Mouse (Mus musculus) gonadal fat pad, adult 2 months (tissue): Measurements from ENCODE around the gene Nmnat3. TPM values are rescaled to one million over a fixed set of nuclear protein-coding genes. Genes with fewer than 3 reads are reported as not detected.
A peak's percentile ranks its signal among the peaks of the same experiment; 100 is the strongest.

Experiments used
- DNase-seq: peaks from one replicate; pipeline ENCODE4 v3.0.0-alpha.2; 2012; ENCODE audit warnings: low read depth
- polyA plus RNA-seq: library from polyadenylated mRNA; depleted of rRNA; stranded (reverse); fragments of >200 nt; gene quantifications from 2 replicates; pipeline ENCODE4 v1.2.3, GENCODE M21; 2012

Nmnat3 gene
- polyA plus RNA-seq, 1 experiment = 18.8 TPM

DNA sequence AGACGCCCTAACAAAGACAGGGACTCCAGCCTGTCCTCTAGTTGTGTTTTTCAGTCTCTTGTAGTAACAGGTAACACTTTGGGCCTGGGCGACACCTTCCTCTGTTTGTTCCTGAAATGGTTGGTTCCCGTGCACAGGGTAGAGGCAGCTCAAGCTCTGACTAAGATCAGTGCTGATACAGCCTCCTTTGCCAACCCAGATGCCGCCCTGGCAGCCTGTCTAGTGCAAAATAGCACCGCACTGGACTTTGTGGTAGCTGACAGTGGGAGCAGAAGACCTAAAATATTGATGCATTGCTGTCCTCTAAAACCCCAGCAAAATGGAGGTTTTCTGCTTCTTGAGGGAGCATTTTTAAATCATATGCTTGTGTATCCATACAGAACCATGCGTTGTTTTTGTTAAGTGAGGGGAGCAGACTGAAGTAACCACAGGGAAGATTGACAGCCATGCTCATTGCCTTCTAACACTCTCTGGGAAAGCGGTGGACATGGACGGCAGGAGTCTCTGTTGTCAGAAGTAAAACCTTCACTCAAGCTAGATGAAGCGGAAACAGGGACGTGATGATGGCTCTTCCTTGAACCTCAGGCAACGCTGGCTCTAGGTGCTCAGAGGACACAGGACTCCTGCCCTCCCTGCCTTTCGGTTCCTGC, 24.2 kb downstream of the Nmnat3 start:
- no peak for DNase-seq

DNA sequence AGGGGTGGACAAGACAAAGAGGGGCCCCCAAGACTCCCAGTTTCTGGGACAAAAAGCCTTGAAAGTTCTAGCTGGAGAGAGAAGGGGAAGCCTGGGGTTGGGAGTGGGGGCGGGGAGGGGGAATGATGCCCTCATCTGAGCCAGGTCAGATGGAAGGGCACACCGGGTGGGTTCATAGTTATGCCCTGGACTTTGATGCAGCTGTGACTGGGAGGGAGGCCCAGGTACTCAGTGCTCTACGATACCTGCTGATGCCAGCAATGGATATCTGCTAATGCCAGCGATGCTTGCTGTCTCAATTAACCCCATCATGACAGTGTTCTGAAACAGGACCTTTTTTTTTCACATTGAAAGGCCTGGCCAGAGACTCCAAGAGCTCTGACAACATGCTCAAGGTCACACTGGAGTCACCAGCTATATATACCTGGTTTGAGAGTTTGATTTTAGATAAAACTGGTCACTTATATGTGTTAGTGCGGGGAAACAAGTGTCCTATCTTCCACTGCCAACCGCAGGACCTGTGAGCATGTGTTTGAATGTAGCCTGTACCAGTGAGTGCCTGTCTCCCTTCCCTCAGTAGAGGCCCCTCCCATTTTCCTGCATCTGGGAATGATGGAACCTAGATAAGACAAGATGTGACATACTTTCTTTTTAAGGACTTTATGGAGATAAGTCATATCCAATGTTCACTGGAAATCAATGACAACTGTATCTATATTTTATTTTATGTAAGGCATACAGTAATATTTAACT, 25.6 kb downstream of the Nmnat3 start:
- DNase-seq = no peak

DNA sequence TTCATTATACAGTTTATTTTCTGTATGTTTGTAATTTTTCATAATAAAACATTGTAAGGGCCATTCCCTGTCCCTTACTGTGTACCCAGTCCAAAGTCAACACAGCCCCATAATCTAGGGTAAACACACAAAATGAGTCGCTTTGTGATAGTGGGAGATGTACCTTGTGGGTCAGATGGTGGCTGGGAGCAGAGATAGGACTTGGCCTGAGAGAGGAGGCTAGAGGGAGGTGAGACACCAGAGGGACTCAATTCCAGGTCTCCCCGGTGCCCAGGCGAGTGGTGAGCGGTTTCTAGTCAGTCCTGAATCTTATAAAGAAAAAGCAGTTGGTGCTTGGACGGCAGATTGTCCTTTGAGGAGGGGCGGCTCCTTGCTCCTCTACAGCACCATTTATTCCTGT, 26.4 kb downstream of the Nmnat3 start:
- DNase-seq = no peak

DNA sequence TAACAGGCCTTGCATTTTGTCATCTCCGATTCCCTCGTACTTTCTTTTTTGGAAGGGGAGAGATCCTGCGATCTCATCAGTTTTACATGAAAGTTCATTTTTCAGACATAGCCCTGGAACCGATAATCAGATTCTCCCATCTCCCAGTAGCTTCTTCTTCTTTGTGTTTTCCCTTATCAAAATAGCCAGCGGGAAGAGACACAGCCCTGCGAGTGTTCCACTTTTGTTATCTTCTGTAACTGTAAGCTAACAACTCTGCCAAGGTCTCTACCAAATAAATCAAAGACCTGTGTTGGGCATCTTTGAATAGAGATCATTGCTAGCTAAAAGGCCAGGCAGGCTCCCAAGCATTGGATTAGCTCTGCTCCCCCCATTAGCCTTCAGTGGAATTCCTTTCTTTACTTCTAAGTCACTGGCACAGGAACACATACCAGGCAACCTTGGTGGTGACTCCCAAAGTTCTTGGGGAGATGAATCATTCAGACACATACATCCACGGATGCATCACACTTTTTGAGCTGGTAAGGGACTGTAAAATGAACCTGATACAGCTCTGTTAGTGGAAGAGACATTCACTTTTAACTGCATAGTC, 26.9 kb downstream of the Nmnat3 start:
- DNase-seq = no peak

DNA sequence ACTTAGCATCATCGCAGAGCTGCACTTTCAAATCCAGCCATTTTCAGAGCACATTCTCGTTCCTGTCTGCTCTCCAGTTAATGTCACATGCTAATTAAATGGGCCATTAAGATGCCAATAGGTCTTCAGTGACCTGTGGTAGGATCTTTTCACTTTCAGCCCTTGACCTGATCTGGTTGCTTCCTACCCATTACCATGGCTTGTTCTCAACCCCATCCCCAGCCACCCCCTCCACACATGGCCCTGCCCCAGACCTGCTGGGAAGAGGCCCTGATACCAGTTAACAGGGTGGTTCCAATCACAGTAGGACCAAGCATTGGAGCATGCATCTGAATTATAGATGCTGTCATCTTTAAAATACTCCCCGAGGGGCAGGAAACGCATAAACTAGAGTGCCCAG, 30.7 kb downstream of the Nmnat3 start:
- DNase-seq = no peak

DNA sequence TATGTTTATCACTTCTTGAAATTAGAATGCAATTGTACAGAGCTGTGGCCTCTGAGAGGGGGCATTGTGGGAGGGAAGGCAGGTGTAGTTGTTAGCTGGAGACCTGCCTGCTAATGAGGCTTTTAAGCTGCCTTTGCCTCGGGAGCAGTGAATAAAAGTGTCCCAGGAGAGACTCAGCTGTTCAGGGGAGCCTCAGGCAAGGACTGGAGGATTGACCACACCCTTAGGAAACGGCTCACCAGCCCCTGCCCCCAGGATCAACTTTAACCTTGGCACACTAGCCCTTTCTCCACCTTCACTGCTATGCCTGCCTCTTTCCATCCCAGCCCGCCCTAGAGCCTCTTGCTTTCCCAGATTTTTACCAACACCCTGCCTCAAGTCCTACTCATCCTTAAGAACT, 31.6 kb downstream of the Nmnat3 start:
- no peak for DNase-seq

DNA sequence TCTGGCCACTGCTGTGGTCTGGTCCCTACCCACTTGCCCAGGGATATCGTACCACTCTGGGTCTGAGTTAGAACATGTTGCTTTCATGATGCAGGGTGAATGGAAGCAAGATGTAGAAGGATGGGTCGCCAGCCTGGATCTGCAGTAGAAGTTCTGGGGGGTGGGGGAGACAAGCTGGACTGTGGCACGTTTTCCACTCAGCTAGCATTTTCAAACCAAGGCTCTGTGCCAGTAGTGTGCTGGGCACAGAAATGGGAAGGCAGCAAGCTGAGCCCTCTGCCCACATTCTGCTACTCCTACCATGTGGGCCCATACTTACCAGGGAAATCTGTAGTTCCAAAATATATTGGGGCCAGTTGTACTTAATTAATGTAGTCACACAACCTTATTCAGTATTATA, 33.5 kb downstream of the Nmnat3 start:
- no peak for DNase-seq

DNA sequence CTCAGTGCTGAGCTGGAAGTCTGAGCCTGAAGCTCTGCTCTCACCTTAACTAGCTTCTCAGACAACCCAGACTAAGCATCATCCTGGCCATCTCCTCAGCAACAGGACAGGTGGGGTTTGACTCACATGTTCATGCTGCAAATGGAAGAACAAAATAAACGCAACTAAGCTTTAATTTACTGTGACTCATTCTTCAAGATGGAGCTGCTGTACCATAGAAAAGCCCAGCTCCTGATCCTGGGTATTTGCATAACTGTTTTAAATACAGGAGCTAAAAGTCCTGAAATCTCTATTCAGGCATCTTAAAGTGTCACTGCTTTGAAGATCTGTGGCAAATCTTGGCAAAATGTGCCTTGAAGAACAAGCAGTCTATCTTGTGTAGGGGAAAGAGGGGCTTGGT, 38.9 kb downstream of the Nmnat3 start:
- DNase-seq = no peak

DNA sequence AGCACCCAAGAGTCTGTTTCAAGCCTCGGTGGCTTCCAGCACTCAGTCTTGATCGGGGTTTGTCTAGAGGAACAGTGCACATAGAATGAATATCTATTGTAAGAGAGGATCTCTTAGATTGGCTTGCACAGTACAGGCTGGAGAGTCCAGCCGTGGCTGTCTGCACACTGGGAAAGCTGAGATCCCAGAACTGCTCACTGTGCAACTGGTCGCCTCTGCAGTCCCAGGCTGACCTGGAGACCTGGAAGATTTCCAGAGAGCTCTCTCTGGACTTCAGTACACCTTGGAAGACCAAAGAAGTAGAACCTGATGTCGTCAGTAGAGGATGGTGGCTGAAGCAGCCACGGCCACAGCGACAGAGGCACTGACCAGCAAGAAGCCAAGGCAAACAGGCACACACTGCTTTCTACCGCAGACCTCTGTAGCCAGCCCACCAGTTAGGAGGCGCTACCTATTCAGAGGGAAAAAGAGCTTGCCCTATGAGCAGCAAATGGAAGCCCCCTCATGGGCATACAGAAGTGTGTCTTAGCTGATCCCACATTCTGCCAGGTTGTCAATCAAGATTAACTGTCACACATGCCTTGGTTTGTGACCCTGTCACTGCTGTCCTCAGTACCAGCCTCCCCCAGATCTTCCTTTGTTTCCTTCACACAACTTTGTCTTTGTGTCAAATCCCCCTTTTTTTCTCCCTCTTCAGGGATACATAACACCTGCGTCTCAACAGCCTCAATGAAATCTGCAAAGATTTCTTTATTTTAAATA, 41.4 kb downstream of the Nmnat3 start:
- DNase-seq = no peak

DNA sequence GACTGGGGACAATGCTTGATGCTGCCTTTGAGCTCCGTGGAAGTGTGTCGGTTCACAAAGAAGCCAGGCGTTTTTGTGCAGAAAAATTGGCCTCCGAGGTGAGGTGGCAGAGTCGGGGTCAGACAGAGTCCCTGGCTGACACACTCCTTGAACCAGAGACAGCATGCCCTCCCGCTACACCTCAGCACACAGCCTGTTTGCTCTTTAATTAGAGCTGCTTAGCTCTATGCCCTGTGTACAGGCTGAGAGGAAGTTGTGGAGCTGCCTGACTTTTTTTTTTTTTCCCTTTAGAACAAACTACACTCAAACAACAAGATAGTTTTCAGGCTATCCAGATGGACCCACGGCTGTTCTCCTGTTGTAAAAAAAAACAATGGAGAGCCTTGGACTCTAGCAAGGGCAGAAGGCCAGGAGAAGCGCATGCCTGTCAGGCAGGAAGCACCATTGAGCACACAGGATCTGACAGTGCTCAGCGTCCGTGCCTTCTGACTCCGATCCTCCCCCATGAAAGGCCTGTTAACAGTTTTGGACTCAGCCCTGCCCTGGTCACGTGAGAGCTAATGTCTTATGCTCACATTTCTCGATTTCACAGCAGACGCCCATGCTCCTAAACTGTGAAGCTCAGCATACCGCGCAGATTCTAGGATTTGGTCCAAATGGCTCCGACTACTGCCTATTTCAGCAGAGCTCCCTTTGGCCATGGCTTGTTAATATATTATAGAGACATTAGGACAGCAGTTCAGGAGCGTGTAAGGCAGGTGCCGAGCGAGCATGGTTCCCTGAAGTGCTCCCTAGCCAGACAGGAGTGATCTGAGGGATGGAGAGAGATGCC, 42.3 kb downstream of the Nmnat3 start:
- peak; percentile 37 for DNase-seq

DNA sequence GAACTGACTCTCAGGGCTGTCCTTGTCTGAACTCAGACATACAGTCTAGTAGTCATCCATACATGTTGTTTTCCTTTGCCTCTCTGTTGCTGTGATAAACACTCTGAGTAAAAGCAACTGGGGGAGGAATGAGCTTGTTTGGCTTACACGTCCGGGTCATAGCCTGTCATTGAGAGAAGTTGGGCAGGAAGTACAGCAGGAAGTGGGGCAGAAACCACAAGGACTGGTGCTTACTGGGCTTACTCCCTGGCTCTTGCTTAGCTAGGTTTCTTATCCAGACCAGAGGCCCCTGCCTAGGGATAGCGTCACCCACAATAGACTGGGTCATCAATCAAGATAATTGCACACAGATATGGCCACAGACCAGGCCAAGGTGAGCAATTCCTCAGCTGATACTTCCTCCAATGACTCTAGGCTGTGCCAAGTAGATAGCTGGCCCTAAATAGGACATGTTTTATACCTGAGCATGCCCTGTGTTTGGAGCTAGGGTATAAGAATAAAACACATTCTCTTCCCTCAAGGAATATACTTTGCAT, 46.1 kb downstream of the Nmnat3 start:
- no peak for DNase-seq

DNA sequence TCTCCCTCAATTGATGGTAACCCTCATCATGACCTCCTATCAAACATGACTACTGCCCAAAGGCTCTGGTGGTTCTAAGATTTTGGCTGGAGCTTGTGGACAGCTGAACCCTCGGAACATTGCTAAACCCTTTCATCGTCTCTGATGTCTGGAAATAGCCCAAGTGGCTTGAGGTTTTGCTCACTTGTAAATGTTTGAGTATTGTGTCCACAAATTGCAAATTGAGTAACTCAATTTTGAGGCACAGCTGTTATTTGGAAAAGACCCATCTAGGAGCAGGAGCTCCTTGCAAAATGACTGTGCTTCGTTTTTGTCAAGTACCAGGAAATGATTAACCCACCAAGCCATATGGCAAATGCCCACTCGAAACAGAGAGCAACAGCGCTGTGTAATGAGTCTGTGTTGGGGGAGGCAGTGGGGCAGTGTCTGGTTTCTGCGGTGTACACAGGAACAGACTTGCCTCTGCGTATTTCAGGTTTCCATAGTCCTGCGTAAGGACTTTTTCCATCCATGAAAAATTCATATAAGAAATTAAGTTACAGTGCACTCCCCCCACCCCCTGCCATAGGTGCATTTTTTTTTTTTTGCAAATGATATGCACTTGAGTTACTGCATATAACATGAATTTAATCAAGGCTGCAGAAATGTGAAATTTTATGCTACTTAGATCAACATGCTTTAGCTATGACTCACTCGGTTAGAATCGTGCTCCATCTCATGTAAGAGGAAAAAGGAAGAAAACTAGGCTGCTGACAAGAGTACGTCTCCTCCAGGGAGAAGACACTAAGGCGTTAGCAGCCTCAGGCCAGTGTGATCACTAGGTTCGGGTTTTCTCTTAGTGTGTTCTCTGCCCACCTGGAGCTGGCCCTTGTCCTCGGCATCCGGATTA, 50.9 kb downstream of the Nmnat3 start:
- no peak for DNase-seq

DNA sequence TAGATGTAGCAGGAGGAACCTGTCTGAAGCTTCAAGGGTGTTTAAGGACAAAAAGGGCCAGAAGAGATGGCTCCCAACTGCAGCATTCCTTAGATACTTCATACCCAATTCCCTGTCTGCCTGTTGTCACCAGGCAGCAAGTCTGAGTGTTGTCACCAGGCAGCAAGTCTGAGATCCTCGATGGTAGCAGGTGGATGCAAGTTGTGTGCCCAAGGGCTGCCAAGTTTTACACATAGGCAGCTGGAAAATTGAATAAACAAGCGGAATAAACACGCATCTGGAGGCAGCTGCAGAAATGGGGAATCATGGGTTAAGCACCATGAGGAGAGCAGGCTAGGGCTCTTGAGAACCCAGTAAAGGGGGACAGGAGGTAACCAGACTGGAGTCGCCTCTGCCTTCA, 52.7 kb downstream of the Nmnat3 start:
- no peak for DNase-seq

DNA sequence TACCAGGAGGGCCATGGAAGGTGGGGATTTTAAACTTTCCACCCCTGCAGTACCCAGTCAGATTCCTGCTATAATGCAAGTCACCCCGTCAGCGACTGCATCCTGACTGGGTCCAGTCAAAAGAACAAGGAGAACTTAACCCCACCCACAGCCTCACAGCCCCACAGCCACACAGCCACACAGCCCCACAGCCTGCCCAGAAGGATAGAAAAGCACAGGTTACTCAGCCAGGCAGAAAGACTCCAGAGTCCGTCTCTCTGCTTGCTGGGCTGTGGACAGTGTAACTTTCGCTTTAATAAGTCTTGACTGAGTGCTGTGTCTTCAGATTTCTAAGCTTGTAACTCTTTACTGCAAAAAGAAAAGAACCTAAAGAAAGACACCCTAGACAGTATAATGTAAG, 53.2 kb downstream of the Nmnat3 start:
- no peak for DNase-seq

DNA sequence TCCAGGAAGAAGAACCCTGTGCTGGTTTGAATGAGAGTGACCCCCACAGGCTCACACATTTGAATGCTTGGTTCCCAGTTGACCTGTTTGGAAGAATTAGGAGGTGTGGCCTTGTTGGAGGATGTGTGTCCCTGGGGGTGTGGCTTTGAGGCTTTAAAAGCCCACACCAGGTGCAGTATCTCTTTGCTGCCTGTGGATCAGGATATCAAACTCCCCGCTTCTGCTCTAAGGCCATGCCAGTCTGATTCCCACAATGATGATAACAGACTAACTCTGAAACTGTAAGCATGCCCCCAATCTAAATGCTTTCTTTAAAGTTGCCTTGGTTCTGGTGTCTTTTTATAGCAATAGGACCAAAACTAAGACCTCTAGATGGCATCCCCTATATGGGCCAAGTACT, 58.6 kb downstream of the Nmnat3 start:
- DNase-seq = no peak

DNA sequence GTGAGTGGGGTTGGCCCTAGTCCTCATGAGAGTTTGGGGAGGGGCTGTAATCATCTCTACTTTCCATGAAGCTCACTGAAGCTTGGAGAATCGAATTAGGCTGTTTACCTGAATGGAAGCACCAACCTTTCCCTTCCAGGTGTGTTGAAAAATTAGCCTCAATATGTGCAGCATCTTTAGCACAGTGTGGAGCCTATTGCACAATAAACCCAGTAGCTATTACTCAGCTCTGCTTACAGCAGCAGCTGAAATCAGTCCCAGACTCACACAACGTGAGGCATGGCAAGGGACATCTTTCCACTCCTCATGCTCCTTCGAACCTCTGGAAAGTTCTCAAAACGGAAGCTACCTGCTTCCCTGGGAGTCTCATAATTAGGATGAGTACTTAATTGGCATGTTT, 59.0 kb downstream of the Nmnat3 start:
- no peak for DNase-seq

DNA sequence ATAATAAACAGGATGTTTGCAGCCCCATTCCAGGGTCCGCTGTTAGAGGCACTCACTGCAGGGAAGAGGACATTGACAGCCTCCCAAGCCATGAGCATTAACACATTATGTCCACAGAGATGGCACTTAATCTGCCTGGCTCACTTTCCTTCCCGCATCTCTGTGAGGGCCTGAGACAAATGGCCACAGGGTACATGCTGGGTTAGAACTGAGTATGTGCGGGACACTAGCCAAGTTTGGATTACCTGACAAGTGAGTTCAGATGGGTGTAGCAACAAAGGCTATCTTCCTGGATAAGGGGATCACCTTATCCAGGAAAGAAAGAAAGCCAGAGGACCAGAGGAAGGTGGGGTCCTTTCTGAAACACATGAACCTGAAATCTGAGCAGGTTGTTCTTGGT, 59.8 kb downstream of the Nmnat3 start:
- DNase-seq = no peak

DNA sequence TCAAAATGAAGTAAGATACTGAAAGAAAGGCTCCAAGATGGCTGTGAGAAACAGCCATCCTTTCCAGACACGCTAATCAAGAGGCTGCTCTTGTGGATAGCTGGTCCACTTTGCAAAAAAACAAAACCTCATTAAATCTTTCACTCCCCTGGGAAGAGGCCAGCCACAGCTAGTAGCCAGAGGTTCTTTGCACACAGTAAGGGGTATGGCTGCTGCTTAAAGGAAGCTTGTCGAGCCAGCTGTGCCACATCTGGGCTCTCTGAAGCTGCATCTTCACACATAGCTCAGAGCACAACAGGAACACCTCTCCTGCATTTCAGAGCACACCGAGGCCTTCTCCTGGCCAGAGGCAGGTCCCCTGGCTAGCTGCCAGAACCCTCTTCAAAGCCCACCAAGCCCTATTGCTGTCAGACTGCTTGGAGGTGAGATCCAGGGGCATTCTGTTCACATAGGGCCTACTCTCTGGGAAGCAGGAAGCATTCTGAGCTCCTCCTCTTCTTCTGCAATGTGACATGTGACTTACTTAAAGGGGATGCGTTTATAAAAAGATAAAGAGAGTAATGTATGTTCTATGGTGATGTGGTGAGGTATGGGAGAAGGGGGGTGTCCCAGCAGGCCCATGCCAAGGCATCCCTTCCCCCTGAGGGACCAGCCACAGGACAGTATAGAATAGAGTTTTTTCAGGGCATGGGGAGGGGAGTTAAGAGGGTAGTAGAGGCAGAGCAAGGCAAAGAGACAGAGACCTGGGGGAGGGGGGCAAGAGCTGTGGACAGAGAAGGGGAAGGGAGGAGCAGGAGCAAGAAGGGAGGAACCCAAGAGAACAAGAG, 63.3 kb downstream of the Nmnat3 start:
- DNase-seq = no peak

DNA sequence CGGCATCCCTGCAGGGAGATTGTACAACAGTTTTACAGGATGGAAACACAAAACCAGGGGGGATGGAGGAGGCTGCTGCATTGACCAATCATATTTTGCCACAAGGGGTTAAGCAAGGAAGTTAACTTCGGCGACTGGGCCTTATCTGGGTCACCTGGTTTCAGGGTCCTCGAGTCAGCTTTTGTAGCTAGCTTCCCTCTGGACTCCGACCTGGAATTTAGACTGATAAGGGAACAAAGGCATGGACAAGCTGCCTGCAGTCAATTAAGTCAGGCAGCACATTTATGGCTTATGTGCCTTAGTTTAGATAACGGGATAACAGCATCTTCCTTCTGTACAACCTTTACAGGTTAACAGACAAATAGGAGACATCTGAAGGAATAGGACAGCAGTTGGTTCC, 65.1 kb downstream of the Nmnat3 start:
- no peak for DNase-seq

DNA sequence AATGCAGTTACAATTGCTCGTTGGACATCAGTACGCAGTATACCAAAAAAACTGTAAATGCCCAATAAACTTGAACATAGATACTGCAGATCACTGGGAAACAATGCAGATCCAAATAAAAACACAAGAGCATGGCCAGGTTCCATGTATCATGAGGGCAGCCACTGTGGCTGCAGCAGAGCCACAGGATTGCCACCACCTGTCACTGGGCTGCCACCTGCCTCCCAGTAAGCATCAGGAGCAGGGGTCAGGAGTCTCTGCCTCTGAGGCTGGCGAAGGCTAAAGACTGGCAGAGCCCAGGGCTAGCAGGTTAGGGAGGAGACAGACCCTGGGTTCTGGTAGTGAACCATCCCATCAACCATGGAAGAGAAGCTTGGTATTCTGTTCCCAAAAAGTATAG, 67.7 kb downstream of the Nmnat3 start:
- DNase-seq = no peak
